Mouse (Mus musculus): ENCODE data around the gene Vmn2r23. TPM values are rescaled to one million over a fixed set of nuclear protein-coding genes. Genes with fewer than 3 reads are reported as not detected.
"Not testable (repeated sequence)": the region's sequence is repeated elsewhere in the genome, so short reads cannot be mapped to it uniquely, and the experiment has no call there.

Vmn2r23 gene
- 0.08 and 0.09 TPM in 2 replicates for polyA plus RNA-seq (2012; ENCODE audit: insufficient read depth, insufficient read length, missing spikeins)

DNA sequence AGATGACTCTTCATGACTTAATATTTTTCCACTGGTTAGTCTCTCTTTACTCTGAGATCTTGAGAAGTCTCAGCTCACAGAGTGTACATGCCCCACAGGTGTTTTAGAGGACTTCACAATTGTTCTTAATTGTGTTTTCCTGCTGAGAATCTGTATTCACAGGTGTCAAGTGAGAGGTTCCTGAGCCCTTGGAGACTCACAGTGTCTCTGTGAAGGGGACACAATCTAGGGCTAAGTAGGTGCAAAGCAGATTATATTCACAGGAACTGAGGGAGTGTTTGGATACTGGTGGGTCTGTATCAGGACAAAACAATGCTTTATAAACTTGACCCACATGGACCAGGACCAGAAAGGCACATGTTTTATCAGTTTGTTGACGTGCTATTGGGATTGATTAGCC, at the start of gene Vmn2r23:
Vmn2r23 (plus strand) TSS at position 301 of the 400 bp plus-strand sequence.
- no peak for TF ChIP-seq CTCF (IDR thresholded peaks at IDR 0.05; ENCODE audit: low read depth, low read length)
- TF ChIP-seq POLR2A (IDR thresholded peaks at IDR 0.05; ENCODE audit: borderline replicate concordance, low read depth, low read length): no peak
- H3K27ac ChIP-seq (ENCODE audit: insufficient read depth, low read depth, low read length): no peak within 1 kb of the TSS
- no peaks in the 10 kb centered on the region for H3K4me1 ChIP-seq (ENCODE audit: control insufficient read depth, insufficient read depth, low read length)
- H3K4me3 ChIP-seq (ENCODE audit: insufficient read depth, low read length): no peak within 1 kb of the TSS

GRCm38 (mm10) chr6:123657040-123657439, 45.4 kb upstream of the Vmn2r23 start:
- TF ChIP-seq CTCF (IDR thresholded peaks at IDR 0.05; ENCODE audit: low read depth, low read length) (no peak), POLR2A (IDR thresholded peaks at IDR 0.05; ENCODE audit: borderline replicate concordance, low read depth, low read length) (no peak)
- no peak overlapping the region for H3K4me3 ChIP-seq (ENCODE audit: insufficient read depth, low read length)
- H3K27ac ChIP-seq (ENCODE audit: insufficient read depth, low read depth, low read length): no peak overlapping the region
- H3K4me1 ChIP-seq (ENCODE audit: control insufficient read depth, insufficient read depth, low read length): no peaks in the 10 kb centered on the region

DNA sequence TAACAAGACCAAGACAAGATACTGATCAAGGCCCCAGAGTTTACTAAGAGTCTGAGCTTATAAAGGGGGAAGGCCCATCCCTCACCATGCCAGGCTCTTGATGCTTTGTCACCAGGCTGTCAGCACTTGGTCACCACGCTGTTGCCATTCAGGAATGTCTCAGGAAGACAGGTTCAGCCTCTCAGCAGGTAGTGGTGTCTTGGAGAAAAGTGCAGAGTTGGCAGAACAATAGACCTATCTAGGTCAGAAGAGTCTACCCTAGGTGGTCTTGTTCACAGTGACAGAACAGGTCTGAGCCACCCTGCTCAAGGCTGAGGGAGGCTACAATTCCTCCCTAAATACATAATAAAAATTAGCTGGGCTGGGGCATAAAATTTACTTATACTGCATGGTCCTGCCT, 5.8 kb upstream of the Vmn2r23 start:
- H3K27ac ChIP-seq (ENCODE audit: insufficient read depth, low read depth, low read length); H3K4me1 ChIP-seq (ENCODE audit: control insufficient read depth, insufficient read depth, low read length); H3K4me3 ChIP-seq (ENCODE audit: insufficient read depth, low read length): not testable (repeated sequence)

GRCm38 (mm10) chr6:123697213-123697612, 5.3 kb upstream of the Vmn2r23 start:
- TF ChIP-seq POLR2A (IDR thresholded peaks at IDR 0.05; ENCODE audit: borderline replicate concordance, low read depth, low read length): no peak
- TF ChIP-seq CTCF (IDR thresholded peaks at IDR 0.05; ENCODE audit: low read depth, low read length): no peak
- Histone ChIP-seq H3K4me1 (ENCODE audit: control insufficient read depth, insufficient read depth, low read length) (no peaks in the 10 kb centered on the region), H3K27ac (ENCODE audit: insufficient read depth, low read depth, low read length) (no peak overlapping the region), H3K4me3 (ENCODE audit: insufficient read depth, low read length) (no peak overlapping the region)

DNA sequence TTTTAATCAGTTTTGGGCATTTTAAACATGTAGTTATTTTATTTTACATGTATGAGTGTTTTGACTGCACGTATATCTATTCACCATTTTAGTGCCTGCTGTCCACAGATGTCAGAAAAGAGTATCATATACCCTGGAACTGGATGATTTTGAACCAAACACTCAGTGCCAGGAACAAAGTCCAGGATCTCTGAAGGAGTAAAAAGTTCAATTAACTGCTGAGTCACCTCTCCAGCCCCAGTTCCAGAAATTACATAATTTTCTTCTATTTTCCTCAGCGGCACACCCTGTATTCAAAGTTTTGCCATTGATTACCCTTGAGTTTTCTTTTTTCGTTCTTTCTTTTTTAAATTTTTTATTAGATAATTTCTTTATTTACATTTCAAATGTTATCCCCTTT, 67.6 kb downstream of the Vmn2r23 start:
- TF ChIP-seq POLR2A (IDR thresholded peaks at IDR 0.05; ENCODE audit: borderline replicate concordance, low read depth, low read length) (no peak), CTCF (IDR thresholded peaks at IDR 0.05; ENCODE audit: low read depth, low read length) (no peak)
- Histone ChIP-seq H3K27ac (ENCODE audit: insufficient read depth, low read depth, low read length) (no peak overlapping the region), H3K4me1 (ENCODE audit: control insufficient read depth, insufficient read depth, low read length) (no peaks in the 10 kb centered on the region), H3K4me3 (ENCODE audit: insufficient read depth, low read length) (no peak overlapping the region)

DNA sequence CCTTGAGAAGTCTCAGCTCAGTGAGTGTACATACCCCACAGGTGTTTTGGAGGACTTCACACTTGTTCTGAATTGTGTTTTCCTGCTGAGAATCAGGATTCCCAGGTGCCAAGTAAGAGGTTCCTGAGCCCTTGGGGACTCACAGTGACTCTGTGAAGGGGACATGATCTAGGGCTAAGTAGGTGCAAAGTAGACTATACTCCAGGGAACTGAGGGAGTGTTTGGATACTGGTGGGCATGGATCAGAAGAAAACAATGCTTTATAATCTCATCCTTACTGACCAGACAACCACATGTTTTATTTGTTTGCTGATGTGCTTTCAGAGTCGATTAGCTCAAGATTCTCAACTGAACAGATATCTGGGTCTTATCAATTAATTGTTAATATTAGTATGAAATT, 76.1 kb downstream of the Vmn2r23 start, which contains the start of gene Vmn2r24:
Vmn2r24 (plus strand) TSS at position 301 of the 400 bp plus-strand sequence.
- no peak for TF ChIP-seq CTCF (IDR thresholded peaks at IDR 0.05; ENCODE audit: low read depth, low read length)
- no peak for TF ChIP-seq POLR2A (IDR thresholded peaks at IDR 0.05; ENCODE audit: borderline replicate concordance, low read depth, low read length)
- no peak within 1 kb of the TSS for H3K27ac ChIP-seq (ENCODE audit: insufficient read depth, low read depth, low read length)
- H3K4me1 ChIP-seq (ENCODE audit: control insufficient read depth, insufficient read depth, low read length): no peaks in the 10 kb centered on the region
- no peak within 1 kb of the TSS for H3K4me3 ChIP-seq (ENCODE audit: insufficient read depth, low read length)

DNA sequence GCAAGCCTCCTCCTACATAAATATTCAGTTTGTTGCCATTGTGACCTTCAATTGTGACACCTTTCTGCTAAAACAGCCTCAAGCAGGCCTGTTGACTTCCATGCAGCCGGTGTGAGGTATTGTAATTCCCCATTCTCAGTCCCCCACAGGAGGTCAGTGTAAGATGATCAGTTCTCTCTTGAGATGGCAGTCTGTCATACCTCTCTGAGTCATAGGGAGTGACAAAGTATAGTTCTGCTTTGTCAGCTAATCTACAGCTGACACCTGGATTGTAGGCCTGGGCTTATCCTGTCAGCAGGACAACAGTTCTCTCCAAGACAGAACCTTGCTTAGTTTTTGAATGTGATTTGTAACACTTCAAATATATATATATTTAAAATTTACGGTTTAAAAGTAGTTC, 82.4 kb downstream of the Vmn2r23 start:
- TF ChIP-seq POLR2A (IDR thresholded peaks at IDR 0.05; ENCODE audit: borderline replicate concordance, low read depth, low read length): no peak
- TF ChIP-seq CTCF (IDR thresholded peaks at IDR 0.05; ENCODE audit: low read depth, low read length): no peak
- no peak overlapping the region for H3K27ac ChIP-seq (ENCODE audit: insufficient read depth, low read depth, low read length)
- no peaks in the 10 kb centered on the region for H3K4me1 ChIP-seq (ENCODE audit: control insufficient read depth, insufficient read depth, low read length)
- H3K4me3 ChIP-seq (ENCODE audit: insufficient read depth, low read length): no peak overlapping the region

- no peaks in the 10 kb centered on the region for H3K4me1 ChIP-seq (ENCODE audit: control insufficient read depth, insufficient read depth, low read length)
- TF ChIP-seq CTCF (IDR thresholded peaks at IDR 0.05; ENCODE audit: low read depth, low read length): no peak
- no peak for TF ChIP-seq POLR2A (IDR thresholded peaks at IDR 0.05; ENCODE audit: borderline replicate concordance, low read depth, low read length)
- H3K4me3 ChIP-seq (ENCODE audit: insufficient read depth, low read length): no peak overlapping the region
- H3K27ac ChIP-seq (ENCODE audit: insufficient read depth, low read depth, low read length): no peak overlapping the region
Observed at GRCm38 (mm10) chr6:123793746-123794145, 91.3 kb downstream of the Vmn2r23 start.

Other genes starting within 250 kb of the Vmn2r23 start
- gene Vmn2r21, start 169.3 kb upstream of the Vmn2r23 start, polyA plus RNA-seq (2012; ENCODE audit: insufficient read depth, insufficient read length, missing spikeins): not detected in 2 replicates
- not detected in 2 replicates for gene Vmn2r22, start 51.9 kb upstream of the Vmn2r23 start, polyA plus RNA-seq (2012; ENCODE audit: insufficient read depth, insufficient read length, missing spikeins)
- 0.15 and 0.31 TPM in 2 replicates for gene Vmn2r24, start 76.2 kb downstream of the Vmn2r23 start, polyA plus RNA-seq (2012; ENCODE audit: insufficient read depth, insufficient read length, missing spikeins)
- 0.12 TPM in 1 of 2 replicates, not detected in the other for gene Vmn2r25, start 150.8 kb downstream of the Vmn2r23 start, polyA plus RNA-seq (2012; ENCODE audit: insufficient read depth, insufficient read length, missing spikeins)